Mouse (Mus musculus) gastrocnemius, adult 18-20 months (tissue): ENCODE data around the gene Ncmap. TPM values are rescaled to one million over a fixed set of nuclear protein-coding genes. Genes with fewer than 3 reads are reported as not detected.

ENCODE experiments used
- DNase-seq: peaks from one replicate; pipeline ENCODE4 v3.0.0; 2021; ENCODE audit warnings: low spot score
- long read RNA-seq, 2 experiments: library from polyadenylated mRNA; stranded (forward); transcript quantifications; one replicate each; pipeline ENCODE4 v2.0.0; 2021
- total RNA-seq, 2 experiments: library from RNA; stranded (reverse); gene quantifications; 2 replicates each; pipeline ENCODE4 v1.2.3; 2021

The Ncmap gene
- total RNA-seq, result 1 to 10 TPM; 1.8 to 2.3 TPM
- long read RNA-seq, experiment 1, partial matches to known transcripts, result 2 of 2 reads
- long read RNA-seq, experiment 1, other reads (novel, unspliced or antisense), result 0 of 2 reads
- long read RNA-seq, experiment 2, partial matches to known transcripts, result 3 of 4 reads
- long read RNA-seq, experiment 2, other reads (novel, unspliced or antisense), result 1 of 4 reads

- no peak for DNase-seq
Measured at GRCm38 (mm10) chr4:135397991-135398390, at the start of gene Ncmap. Gene Ncmap (minus strand): TSS chr4:135398227.

- DNase-seq, result no peak
Measured at GRCm38 (mm10) chr4:135442473-135442872, 44.4 kb upstream of the Ncmap start.

- DNase-seq, result no peak
Measured at GRCm38 (mm10) chr4:135439904-135440522, 42.0 kb upstream of the Ncmap start.

- DNase-seq, result peak; percentile 15
Measured at GRCm38 (mm10) chr4:135439188-135439647, 41.2 kb upstream of the Ncmap start.

GRCm38 (mm10) chr4:135437924-135438323, 39.9 kb upstream of the Ncmap start:
- no peak for DNase-seq

- no peak for DNase-seq
Measured at GRCm38 (mm10) chr4:135436291-135436690, 38.3 kb upstream of the Ncmap start.

GRCm38 (mm10) chr4:135434395-135434789, 36.4 kb upstream of the Ncmap start:
- DNase-seq, result no peak

GRCm38 (mm10) chr4:135433443-135434394, 35.7 kb upstream of the Ncmap start, which contains the start of gene Rcan3:
Gene Rcan3 (minus strand): TSS chr4:135433853.
- DNase-seq, result peak; percentile 71

GRCm38 (mm10) chr4:135433086-135433442, 35.0 kb upstream of the Ncmap start:
- DNase-seq, result no peak

GRCm38 (mm10) chr4:135429990-135430760, 32.1 kb upstream of the Ncmap start:
- no peak for DNase-seq

- DNase-seq, result no peak
Measured at GRCm38 (mm10) chr4:135429383-135429782, 31.4 kb upstream of the Ncmap start.

GRCm38 (mm10) chr4:135426587-135426986, 28.6 kb upstream of the Ncmap start:
- no peak for DNase-seq

- no peak for DNase-seq
Measured at GRCm38 (mm10) chr4:135425625-135426024, 27.6 kb upstream of the Ncmap start.

- no peak for DNase-seq
Measured at GRCm38 (mm10) chr4:135420961-135421360, 22.9 kb upstream of the Ncmap start.

- no peak for DNase-seq
Measured at GRCm38 (mm10) chr4:135420416-135420815, 22.4 kb upstream of the Ncmap start.

- no peak for DNase-seq
Measured at GRCm38 (mm10) chr4:135419996-135420395, 22.0 kb upstream of the Ncmap start.

- no peak for DNase-seq
Measured at GRCm38 (mm10) chr4:135416367-135416766, 18.3 kb upstream of the Ncmap start.

GRCm38 (mm10) chr4:135413491-135413890, 15.5 kb upstream of the Ncmap start:
- DNase-seq, result no peak

- DNase-seq, result peak; percentile 25
Measured at GRCm38 (mm10) chr4:135411633-135412032, 13.6 kb upstream of the Ncmap start.

GRCm38 (mm10) chr4:135406180-135406579, 8.2 kb upstream of the Ncmap start:
- no peak for DNase-seq

GRCm38 (mm10) chr4:135404916-135405315, 6.9 kb upstream of the Ncmap start:
- no peak for DNase-seq
